Mouse (Mus musculus): ENCODE measurements around the gene Zbtb4.

DNA sequence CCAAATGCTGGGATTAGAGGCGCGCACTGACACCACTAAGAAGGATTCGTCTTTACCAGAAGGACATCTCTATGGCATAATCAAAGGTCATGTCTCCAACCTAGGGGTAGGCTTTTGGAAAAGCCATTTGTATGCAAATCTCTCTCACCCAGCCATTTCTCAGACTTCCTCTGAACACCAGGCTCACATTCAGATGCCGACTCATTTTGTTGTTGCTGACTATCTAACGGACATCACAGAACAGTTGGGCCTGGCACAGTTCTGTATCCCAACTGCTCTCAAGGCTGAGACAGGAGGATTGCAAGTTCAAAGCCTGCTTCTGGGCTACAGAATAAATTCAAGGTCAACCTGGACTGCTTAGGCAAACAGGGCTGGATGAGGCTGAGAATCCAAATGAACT lies 21.6 kb downstream of the Zbtb4 start:
- TF ChIP-seq CTCF (IDR thresholded peaks at IDR 0.05; ENCODE audit: extremely low read depth, insufficient read depth, insufficient read length, insufficient replicate concordance) (no peak), POLR2A (IDR thresholded peaks at IDR 0.05; ENCODE audit: low read depth, low read length) (no peak)

Data from spleen, adult 2 months (tissue).